Mouse (Mus musculus): ENCODE results near the gene Vapa.
"Not testable (repeated sequence)": the region's sequence is repeated elsewhere in the genome, so short reads cannot be mapped to it uniquely, and the experiment has no call there.

The Vapa gene

DNA sequence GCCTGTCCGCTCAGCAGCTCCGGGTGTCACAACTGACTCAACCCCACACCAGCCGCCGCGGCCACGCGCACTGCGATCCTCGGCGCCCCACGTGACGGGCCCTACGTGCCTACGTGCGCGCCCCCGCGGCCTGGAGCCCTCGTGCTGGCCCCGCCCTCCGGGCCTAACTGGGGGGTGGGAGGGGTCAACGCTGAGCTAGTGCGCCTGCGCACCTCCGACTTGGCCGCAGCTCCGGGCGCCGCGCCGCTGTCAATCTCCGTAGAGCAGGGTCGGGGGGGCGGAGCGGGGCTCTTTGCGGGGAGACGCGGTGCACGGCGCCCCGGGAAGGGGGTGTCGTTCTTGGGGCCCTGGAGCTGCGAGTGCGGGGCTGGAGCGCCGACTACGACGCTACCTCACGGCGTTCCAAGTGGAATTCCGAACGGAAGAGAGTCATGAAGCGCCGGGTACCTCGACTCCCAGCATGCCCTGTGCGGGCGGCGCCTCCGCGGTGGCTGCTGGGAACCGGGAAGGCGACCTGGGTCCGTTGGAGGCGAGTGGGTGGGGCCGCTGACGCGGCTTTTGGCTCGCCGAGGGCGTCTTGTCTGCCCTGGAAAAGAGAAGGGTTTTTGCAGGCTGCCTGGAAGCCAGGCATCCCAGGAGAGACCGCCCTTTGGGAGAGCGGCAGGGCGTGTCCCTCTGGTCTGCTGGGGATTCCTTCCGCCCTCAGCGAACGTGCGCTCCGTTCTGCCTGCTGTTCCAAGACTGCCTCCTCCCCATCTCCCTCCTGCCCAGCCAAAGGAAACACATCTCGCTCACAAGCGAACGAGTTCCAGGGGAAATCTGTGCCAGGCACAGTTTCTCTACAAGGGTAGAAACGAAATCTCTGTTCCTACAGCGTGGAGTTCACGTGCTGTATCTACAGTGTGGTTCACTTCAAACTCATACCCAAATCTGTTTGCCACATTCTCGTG lies at the start of gene Vapa:
Vapa (minus strand) TSS at position 93 of the 950 bp plus-strand sequence.
- in situ Hi-C loops (cut with MseI, MboI), result no loop called here

DNA sequence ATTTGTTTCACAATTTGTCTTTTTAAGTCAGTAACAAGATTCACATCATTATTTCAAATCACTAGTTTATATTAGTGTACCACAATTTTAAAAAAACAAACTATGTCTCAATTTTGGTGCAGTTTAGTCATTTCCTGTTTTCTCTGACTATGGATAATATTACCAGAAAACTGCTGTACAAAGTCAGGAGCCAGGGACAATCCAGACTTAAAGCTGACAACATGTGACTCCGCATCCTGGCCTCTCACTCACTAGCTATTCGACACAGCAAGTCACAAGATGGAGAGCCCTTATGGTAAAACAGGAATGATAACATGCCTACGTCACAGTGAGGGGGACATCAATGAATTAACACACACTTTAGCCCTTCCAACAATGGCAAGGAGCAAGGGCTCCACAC lies 49.3 kb upstream of the Vapa start:
- in situ Hi-C loops (cut with MseI, MboI), result no loop called here

- in situ Hi-C loops (cut with MseI, MboI), result no loop called here
These were observed 45.1 kb upstream of the Vapa start for GRCm38 (mm10) chr17:65658416-65658815.

DNA sequence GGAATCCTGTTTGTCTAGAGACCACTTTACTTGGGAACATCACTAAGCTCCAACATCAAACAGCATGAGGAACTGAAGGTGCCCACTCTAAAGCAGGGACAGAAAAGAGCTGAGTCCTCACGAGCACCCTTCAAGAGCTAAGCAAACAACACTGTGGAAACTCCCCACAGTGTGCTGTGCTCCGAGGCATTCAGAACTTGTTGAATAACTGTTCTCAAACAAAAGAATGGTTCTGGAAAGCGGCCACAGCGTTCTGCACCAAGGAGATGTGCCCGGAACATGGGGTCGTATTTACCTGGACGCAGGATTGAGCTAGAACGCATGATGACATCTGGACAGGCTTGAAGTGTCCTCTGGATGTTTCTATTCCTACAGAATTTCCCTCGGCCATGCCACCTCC lies 44.6 kb upstream of the Vapa start:
- in situ Hi-C loops (cut with MseI, MboI), result no loop called here

GRCm38 (mm10) chr17:65656731-65657130 lies 43.4 kb upstream of the Vapa start:
- in situ Hi-C loops (cut with MseI, MboI), result no loop called here

DNA sequence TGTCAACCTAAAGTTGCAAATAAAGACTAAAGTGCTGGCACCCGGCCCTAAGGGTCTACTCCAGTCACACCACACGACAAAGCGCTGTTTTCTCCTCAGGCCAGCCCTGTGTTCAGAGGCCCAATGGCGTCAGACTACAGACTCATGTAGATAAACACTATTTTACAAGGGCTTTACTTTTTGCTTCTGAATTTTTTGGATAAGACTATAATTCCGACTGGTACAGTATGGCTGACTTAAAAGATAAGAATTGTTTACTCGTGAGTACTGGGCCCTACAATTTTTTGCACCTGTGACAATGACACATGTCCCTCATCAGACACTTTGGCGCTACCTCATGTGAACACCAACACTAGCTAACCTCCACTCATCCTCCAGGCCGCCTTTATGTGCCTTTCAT lies 42.7 kb upstream of the Vapa start:
- in situ Hi-C loops (cut with MseI, MboI), result no loop called here

GRCm38 (mm10) chr17:65655608-65656007 lies 42.3 kb upstream of the Vapa start:
- in situ Hi-C loops (cut with MseI, MboI), result no loop called here

GRCm38 (mm10) chr17:65650598-65650997 lies 37.2 kb upstream of the Vapa start:
- in situ Hi-C loops (cut with MseI, MboI), result no loop called here

DNA sequence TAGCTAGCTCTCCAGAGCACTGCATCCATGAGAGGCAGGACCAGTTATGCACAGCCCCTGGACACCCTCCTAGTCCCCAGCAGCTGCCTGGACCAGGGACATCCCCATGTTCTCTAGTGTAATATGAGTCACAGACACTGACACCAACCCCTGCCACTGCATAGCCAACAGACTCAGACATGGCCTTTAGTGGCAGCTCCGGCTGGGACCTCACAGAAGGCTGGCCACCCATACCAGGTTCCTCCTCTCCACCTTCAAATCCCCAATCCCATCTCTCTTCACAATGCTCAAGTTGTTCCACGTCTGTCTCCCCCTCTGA lies 35.8 kb upstream of the Vapa start:
- in situ Hi-C loops (cut with MseI, MboI), result no loop called here

DNA sequence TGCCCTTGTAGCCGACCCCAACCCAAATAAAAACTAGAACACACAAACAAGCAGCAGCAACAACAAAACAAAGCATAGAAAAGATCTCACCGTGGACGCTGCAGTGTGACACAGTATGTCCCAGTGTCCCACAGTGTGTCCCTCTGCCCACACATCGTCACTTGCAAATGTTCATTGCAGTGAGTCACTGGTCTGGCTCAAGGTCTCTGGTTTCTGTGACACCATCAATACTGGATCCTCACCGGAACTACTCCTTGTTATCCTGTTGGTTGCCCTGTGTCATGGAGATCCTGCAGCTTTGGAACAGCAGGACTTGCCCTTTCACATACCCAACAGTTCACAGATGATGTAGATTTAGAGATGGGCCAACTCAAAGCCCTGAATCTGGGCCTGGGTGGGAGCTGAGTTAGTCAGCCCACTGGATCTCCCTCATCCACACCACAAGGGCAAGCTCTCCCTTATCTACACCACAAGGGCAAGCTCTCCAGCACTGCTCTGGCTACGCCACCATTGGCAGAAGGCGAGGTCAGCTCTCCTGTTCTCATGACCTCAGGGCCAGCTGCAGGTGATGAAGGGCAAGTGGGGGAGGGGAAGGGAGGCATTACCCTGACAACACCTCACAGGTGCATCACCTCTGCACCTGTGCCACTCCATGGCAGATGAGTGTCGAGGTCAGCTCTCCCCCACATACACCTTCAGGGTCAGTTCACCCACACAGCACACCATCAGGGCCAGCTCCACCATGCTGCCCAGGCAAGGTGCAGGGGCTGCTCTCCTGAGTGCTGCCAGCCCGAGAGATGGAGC lies 35.2 kb upstream of the Vapa start:
- in situ Hi-C loops (cut with MseI, MboI), result no loop called here

- in situ Hi-C loops (cut with MseI, MboI), result no loop called here
These were observed 34.6 kb upstream of the Vapa start for GRCm38 (mm10) chr17:65647961-65648360.

DNA sequence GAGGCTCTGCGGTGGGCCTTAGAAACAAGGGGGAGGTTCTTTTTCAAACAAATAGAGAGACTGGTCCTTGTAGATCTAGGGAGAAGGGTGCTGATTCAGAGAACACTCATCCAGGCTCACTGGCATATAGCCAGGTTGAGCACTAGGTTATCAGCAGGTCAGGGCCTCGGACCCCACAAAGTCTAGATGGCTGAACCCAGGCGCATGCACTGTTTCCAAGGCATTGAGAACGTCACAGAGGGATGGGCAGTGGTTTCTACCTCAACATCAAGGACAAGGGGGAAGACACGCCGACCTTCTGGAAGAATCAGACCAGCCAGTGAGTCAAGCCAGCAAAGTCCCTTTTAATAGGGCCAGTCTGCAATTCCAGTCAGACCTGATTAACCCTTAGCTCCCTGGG lies 33.9 kb upstream of the Vapa start:
- in situ Hi-C loops (cut with MseI, MboI), result no loop called here

DNA sequence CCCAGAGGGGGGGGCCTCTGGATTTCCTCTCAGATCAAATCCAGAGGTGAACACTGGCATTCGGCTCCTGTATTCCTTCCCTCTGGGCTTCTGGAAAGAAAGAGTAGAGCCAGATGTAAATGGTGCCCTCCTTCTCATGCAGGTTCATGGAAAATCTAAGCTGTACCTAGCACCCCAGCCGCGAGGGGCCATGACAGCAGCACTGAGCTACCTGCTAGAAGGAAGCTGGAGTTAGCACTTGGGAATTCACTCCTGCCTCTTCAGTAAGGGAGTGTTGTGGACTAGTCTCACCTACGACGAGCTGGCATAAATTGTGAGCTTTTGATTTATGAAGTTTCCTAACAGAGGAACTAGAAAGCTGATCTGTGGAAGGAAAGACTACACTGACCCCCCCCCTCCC lies 30.2 kb upstream of the Vapa start:
- in situ Hi-C loops (cut with MseI, MboI), result no loop called here

DNA sequence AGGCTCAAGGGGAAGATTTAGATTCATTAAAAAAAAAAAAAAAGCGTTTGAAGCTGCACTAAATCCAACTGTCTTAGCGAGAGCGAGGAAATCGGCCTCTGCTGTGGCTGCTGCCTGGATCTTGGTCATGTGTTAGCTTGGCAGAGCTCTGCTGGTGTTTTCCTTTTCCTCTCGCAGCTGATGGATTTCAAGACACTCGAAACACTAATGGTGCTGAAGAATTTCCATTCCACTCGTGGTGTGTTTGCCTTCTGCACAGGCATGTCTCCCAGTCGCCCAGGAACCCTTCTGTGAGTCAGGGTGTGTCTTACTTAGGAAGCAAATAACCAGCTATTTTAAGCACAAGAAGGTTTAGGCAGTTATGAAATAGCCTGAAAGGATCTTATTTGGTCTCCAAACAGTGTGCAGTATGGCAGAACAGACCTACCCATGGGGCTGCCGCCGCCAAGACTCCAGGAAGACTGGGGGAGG lies 29.7 kb upstream of the Vapa start:
- in situ Hi-C loops (cut with MseI, MboI), result no loop called here

- in situ Hi-C loops (cut with MseI, MboI), result no loop called here
These were observed 29.2 kb upstream of the Vapa start for GRCm38 (mm10) chr17:65642578-65642991.

GRCm38 (mm10) chr17:65641734-65642218 lies 28.4 kb upstream of the Vapa start, which contains the start of gene Txndc2:
Txndc2 (minus strand) TSS chr17:65642168.
- in situ Hi-C loops (cut with MseI, MboI), result no loop called here

- in situ Hi-C loops (cut with MseI, MboI), result no loop called here
These were observed 25.8 kb upstream of the Vapa start for GRCm38 (mm10) chr17:65639144-65639543.

DNA sequence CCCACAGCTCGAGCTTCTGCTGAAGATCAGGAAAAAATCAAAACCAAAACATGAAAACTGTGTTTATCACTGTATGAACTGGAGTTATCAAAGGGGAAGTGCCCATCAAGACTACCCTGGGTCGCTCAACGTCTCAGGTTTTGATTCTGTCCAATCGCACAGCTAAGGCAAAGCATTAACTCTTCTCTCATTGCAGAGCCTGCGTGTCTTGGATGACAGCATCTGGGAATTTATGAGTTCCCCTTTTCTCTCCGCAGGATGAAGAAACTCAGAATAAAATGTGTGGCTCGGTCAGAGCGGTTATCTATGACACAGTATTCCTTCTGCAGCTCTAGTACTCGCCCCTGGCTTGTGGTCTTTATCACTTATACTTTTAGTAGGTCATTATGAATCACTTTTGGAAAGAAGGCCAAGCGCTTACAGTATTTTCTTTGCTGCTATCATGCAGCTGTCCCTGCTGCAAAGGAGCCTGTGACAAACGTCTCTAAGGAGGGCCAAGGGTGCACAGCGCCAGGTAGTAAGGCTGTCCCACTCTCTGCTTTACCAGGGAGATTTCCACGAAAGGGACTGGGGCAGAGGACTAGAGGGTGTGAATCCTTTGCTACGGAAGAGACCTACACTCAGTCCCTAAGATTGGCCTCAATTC lies 22.5 kb upstream of the Vapa start:
- in situ Hi-C loops (cut with MseI, MboI), result no loop called here

DNA sequence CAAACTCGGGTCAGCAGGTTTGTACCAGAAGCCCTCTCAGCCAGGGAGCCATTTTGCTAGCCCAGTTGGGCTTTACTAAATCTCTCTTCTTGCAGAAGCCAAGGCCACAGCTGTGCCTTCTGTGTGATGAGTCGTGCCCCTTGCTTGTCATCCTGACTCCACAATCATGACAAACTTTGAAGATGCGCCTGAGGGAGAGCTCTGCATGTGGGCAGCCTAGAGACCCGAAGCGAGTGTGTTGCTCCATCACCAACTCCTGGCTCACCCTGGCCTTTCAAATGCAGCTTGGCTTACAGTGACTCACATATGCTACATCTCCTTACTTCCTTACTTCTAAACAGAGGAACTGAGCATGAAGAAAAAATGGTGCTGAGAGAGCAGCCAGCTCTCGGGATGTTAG lies 16.6 kb upstream of the Vapa start:
- in situ Hi-C loops (cut with MseI, MboI), result no loop called here

DNA sequence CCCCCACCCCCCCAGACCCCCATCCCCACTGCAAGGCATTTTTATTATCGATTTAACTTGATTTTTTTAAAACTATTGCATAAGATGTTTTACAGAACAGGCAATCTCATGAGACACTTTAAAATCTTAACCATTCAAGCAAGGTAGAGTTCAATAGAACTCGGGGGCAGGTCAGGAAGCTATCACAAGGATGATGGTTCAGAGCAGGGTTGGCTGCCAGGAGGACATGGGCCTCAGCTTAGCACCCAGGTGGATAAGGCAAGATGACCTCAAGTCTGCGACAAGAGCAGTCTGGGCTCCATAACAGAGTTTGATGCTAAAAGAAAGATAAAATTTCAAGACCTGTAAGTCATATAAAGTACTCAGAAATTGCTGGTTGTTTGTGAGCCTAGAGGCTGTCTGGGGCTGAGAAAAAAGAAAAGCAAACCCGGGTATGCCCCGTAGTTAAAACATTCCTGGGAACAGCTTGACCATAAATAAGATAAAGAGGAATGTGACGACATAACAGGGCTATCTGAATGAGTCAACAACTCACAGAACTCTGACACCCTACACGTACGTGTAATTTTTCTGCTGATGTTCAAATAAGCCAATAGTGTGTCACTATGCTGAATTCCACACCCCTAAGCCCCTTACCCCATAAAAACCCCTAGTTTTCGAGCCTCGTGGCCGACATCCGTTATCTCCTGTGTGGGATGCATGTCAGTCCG lies 15.6 kb upstream of the Vapa start:
- in situ Hi-C loops (cut with MseI, MboI), result not testable (repeated sequence)

GRCm38 (mm10) chr17:65626301-65626700 lies 12.9 kb upstream of the Vapa start:
- in situ Hi-C loops (cut with MseI, MboI), result no loop called here

Measured in mouse trophoblast stem cell (cell line).